9 mouse cellular contexts compared by ENCODE assay signal in the genomic region with DNA sequence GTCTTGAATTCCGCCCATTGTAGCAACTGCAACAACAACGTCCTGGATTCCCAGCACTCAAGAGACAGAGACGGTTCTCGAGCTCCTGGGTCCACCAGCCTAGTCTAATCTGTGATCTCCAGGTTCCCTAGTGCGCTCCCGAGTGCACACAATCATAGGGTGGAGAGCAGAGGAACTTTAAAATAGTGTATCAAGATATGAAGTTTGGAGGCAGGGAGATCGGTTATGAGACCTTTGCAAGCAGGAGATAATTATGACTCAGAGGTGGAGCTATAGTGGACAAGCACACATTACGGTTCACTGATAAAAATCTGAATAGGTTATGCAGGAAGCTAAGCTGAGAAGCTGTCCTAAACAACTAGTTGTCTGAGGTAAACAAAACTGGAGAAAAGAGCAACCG. TPM values are rescaled to one million over a fixed set of nuclear protein-coding genes. Genes with fewer than 3 reads are reported as not detected.
A peak's percentile ranks its signal among the peaks of the same experiment; 100 is the strongest.
DNase-seq lines count a peak whose midpoint lies in the region; ATAC-seq lines count a peak whose summit lies in the region.
"Had no signal": no experiment of that assay in that cellular context is flagged by ENCODE, and none has a peak within 500 bp of the region (broad histone marks: within the 10 kb centered on the region; RNA-seq: fewer than 3 reads in every experiment).

No protein-coding gene starts in this region.

- no peaks in the 10 kb centered on the region for H3K9me3 ChIP-seq in embryonic facial prominence, embryonic 13.5 days
- H3K9me3 ChIP-seq in limb, embryonic 10.5 days (replicated peaks), result no peaks in the 10 kb centered on the region
- no peaks in the 10 kb centered on the region for H3K9me3 ChIP-seq in neural tube, embryonic 14.5 days (ENCODE audit: control insufficient read depth, low read length)

- H3K4me2 ChIP-seq in embryonic facial prominence, embryonic 13.5 days, result peak overlapping the region; percentile 88
- peak overlapping the region; percentile 62 for H3K4me2 ChIP-seq in neural tube, embryonic 14.5 days (ENCODE audit: low read depth, low read length)

- ATAC-seq in embryonic facial prominence, embryonic 13.5 days (ENCODE audit: insufficient number of reproducible peaks, insufficient read depth, low FRiP score, low TSS enrichment, low read depth), result no peak
- no peak for ATAC-seq in neural tube, embryonic 14.5 days (ENCODE audit: low read depth)

- intact Hi-C loops in left cerebral cortex, postnatal 14 days (cut with DNase I), result no loop called here

- H3K4me1 ChIP-seq in embryonic facial prominence, embryonic 13.5 days, result peaks cover 13% of the 10 kb centered on the region
- H3K4me1 ChIP-seq in limb, embryonic 10.5 days, result peaks cover 14% of the 10 kb centered on the region
- H3K4me1 ChIP-seq in neural tube, embryonic 14.5 days (ENCODE audit: control insufficient read depth, insufficient read depth, low read length), result peaks cover 12% of the 10 kb centered on the region

- H3K27ac ChIP-seq in embryonic facial prominence, embryonic 13.5 days, result 0 out of 2 replicates have a peak overlapping the region, but pooled peaks have one; percentile 75
- peak overlapping the region; percentile 83 for H3K27ac ChIP-seq in limb, embryonic 10.5 days
- H3K27ac ChIP-seq in neural tube, embryonic 14.5 days (ENCODE audit: low read depth, low read length), result peak overlapping the region; percentile 78; the same call in 1 of the 2 replicates

- WGBS in embryonic facial prominence, embryonic 13.5 days, result 13% methylated on average over 9 of the region's 9 CpGs
- 14% methylated on average over 9 of the region's 9 CpGs for WGBS in limb, embryonic 10.5 days
- WGBS in neural tube, embryonic 14.5 days, result 17% methylated on average over 9 of the region's 9 CpGs

- peaks cover 5% of the 10 kb centered on the region for H3K36me3 ChIP-seq in embryonic facial prominence, embryonic 13.5 days
- peaks cover 24% of the 10 kb centered on the region for H3K36me3 ChIP-seq in limb, embryonic 10.5 days
- no peaks in the 10 kb centered on the region for H3K36me3 ChIP-seq in neural tube, embryonic 14.5 days (ENCODE audit: control insufficient read depth, insufficient read depth, low read length)

- no peaks in the 10 kb centered on the region for H3K27me3 ChIP-seq in embryonic facial prominence, embryonic 13.5 days
- H3K27me3 ChIP-seq in limb, embryonic 10.5 days (ENCODE audit: low read depth, poor library complexity, severe bottlenecking), result no peaks in the 10 kb centered on the region
- H3K27me3 ChIP-seq in neural tube, embryonic 14.5 days (ENCODE audit: control insufficient read depth, insufficient read depth, low read length), result no peaks in the 10 kb centered on the region

- peak overlapping the region; percentile 74 for H3K9ac ChIP-seq in embryonic facial prominence, embryonic 13.5 days
- peak overlapping the region; percentile 21; the same call in 1 of the 2 replicates for H3K9ac ChIP-seq in neural tube, embryonic 14.5 days (replicated peaks; ENCODE audit: low read depth, low read length)

- peak overlapping the region; percentile 99 for H3K4me3 ChIP-seq in embryonic facial prominence, embryonic 13.5 days
- H3K4me3 ChIP-seq in limb, embryonic 10.5 days, result peak overlapping the region; percentile 77
- H3K4me3 ChIP-seq in neural tube, embryonic 14.5 days (ENCODE audit: low read depth, low read length), result peak overlapping the region; percentile 85

- peak; percentile 8 for DNase-seq in retina, embryonic 14.5 days (ENCODE audit: low spot score)
- no peak for DNase-seq in retina, postnatal 1 day
- no peak for DNase-seq in limb, embryonic 10.5 days (ENCODE audit: low spot score)
- no peak for DNase-seq in right cerebral cortex, postnatal 10 days (ENCODE audit: low spot score in 2 of 2)
- DNase-seq in right cerebral cortex, adult 2 months (ENCODE audit: low spot score in 2 of 2), result no peak
- DNase-seq in left cerebral cortex, postnatal 14 days (ENCODE audit: low spot score in 2 of 2), result no peak

RNA-seq across cellular contexts. Expression of gene Tbccd1, which starts 0.7 kb away (rescaled TPM):
- 30.4 and 33.5 TPM in 2 replicates for polyA plus RNA-seq in embryonic facial prominence, embryonic 13.5 days (2015; fragmentation: Nextera tagmentation; extraction: Ambion mirVana)
- 36.2 and 37.1 TPM in 2 replicates for polyA plus RNA-seq in limb, embryonic 10.5 days (2016; fragmentation: Nextera tagmentation; extraction: Ambion mirVana)
- 20.7 and 25.7 TPM in 2 replicates for polyA plus RNA-seq in neural tube, embryonic 14.5 days (2014; fragmentation: Nextera tagmentation; extraction: Ambion mirVana)
- 10 to 100 TPM; 12.1 to 15.4 TPM for total RNA-seq in left cerebral cortex, postnatal 14 days (2021)

RNA-seq across cellular contexts. Expression of gene Dnajb11, which starts 0.9 kb away (rescaled TPM):
- 102 and 104 TPM in 2 replicates for polyA plus RNA-seq in embryonic facial prominence, embryonic 13.5 days (2015; fragmentation: Nextera tagmentation; extraction: Ambion mirVana)
- 98.1 and 106 TPM in 2 replicates for polyA plus RNA-seq in limb, embryonic 10.5 days (2016; fragmentation: Nextera tagmentation; extraction: Ambion mirVana)
- 90.2 and 103 TPM in 2 replicates for polyA plus RNA-seq in neural tube, embryonic 14.5 days (2014; fragmentation: Nextera tagmentation; extraction: Ambion mirVana)
- total RNA-seq in left cerebral cortex, postnatal 14 days (2021), result 10 to 100 TPM; 69.0 to 70.0 TPM

RNA-seq across cellular contexts. Expression of gene Ahsg, which starts 34.3 kb away (rescaled TPM):
- 34.8 TPM in 1 of 2 replicates, not detected in the other for polyA plus RNA-seq in embryonic facial prominence, embryonic 13.5 days (2015; fragmentation: Nextera tagmentation; extraction: Ambion mirVana)
- polyA plus RNA-seq in limb, embryonic 10.5 days (2016; fragmentation: Nextera tagmentation; extraction: Ambion mirVana), result not detected in 2 replicates
- 0.94 and 1.4 TPM in 2 replicates for polyA plus RNA-seq in neural tube, embryonic 14.5 days (2014; fragmentation: Nextera tagmentation; extraction: Ambion mirVana)
- not detected for total RNA-seq in left cerebral cortex, postnatal 14 days (2021)
- total RNA-seq: hematopoietic stem cell, adult 5-6 weeks had no signal

RNA-seq across cellular contexts. Expression of gene Crygs, which starts 45.4 kb away (rescaled TPM):
- not detected in 2 replicates for polyA plus RNA-seq in embryonic facial prominence, embryonic 13.5 days (2015; fragmentation: Nextera tagmentation; extraction: Ambion mirVana)
- not detected in 2 replicates for polyA plus RNA-seq in limb, embryonic 10.5 days (2016; fragmentation: Nextera tagmentation; extraction: Ambion mirVana)
- polyA plus RNA-seq in neural tube, embryonic 14.5 days (2014; fragmentation: Nextera tagmentation; extraction: Ambion mirVana), result not detected in 2 replicates
- not detected for total RNA-seq in left cerebral cortex, postnatal 14 days (2021)
- total RNA-seq: hematopoietic stem cell, adult 5-6 weeks had no signal
